Mouse (Mus musculus): ENCODE data around the gene Bid.

DNA sequence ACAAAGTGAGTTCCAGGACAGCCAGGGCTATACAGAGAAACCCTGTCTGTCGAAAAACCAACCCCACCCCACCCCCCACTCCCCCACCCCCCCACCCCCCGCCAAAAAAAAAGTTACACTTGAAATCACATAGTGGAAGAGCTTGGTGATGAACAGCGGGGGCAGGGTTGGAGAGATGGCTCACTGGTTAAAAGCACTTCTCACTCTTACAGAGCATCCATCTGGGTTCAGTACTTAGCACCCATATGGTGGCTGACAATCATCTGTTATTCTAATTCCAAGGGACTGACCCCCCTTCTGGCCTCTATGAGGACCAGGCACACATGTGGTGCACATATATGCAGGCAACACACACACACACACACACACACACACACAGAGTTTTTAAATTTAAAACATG is 1.3 kb upstream of the Bid start:
- TF ChIP-seq GATA1 (IDR thresholded peaks at IDR 0.05; ENCODE audit: low read length) (no peak), TAL1 (IDR thresholded peaks at IDR 0.05; ENCODE audit: low read length) (no peak)
